Mouse (Mus musculus) olfactory bulb, adult 2 months (tissue): ENCODE measurements around the gene Atg2a.

Experiments used
- CTCF ChIP-seq: fragments of 200-500 bp; IDR thresholded peaks from 2 replicates; pipeline ENCODE4 v1.5.1; 2012; ENCODE audit warnings: low read depth, mild to moderate bottlenecking, low read length, moderate library complexity; ENCODE audit not compliant: insufficient read depth
- POLR2A ChIP-seq: fragments of 200-500 bp; IDR thresholded peaks from 2 replicates; pipeline ENCODE4 v1.6.1; 2012; ENCODE audit warnings: mild to moderate bottlenecking, low read depth, low read length, moderate library complexity; ENCODE audit not compliant: insufficient read depth

DNA sequence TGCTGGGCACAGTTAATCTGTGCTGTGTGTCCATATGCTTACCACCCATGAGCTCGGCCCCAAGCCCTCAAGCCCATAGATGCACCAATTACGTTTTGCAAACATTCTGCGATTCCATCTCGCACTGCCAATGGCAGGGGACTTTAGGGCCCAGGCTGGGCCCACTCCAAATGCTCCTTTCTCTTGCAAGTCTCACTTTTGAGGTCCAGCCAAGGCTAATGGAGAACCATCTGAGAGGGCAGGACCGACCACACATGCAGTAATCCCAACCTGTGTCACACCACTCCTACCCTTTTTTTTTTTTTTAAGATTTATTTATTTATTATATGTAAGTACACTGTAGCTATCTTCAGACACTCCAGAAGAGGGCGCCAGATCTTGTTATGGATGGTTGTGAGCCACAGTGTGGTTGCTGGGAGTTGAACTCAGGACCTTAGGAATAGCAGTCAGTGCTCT is 24.3 kb downstream of the Atg2a start:
- TF ChIP-seq CTCF (no peak), POLR2A (no peak)
